Mouse (Mus musculus) activated CD4-positive, CD25-positive, alpha-beta regulatory T cell, adult 9 weeks (primary cell): ENCODE measurements around the gene Olfr372. TPM values are rescaled to one million over a fixed set of nuclear protein-coding genes. Genes with fewer than 3 reads are reported as not detected.

Experiments
- polyA plus RNA-seq: library from polyadenylated mRNA; unstranded; fragments of 100-300 nt; shearing (Covaris generic); gene quantifications from one replicate; pipeline ENCODE4 v1.2.1, GENCODE M21; 2017

Olfr372 gene
- 0.20 TPM for polyA plus RNA-seq

DNA sequence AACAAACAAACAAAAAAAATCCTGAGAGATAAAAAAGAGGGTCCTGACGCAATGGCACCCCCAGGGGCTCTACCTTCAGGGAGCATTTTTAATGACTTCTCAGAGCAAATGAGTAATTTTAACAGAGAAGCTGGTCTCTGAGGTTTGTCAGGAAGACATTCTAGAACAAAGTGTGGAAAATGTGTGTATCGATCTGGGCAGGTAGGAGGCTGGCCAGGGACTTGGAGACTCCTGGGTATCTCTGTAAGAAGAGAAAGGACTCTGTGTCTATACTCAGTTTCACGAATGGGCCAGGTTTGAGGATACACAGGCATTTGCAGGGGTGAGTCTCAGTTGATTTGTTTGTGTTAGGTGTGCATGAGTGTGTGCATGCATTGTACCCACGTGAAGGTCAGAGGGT lies at the start of gene Olfr372:
Olfr372 (plus strand) TSS at position 301 of the 400 bp plus-strand sequence.

DNA sequence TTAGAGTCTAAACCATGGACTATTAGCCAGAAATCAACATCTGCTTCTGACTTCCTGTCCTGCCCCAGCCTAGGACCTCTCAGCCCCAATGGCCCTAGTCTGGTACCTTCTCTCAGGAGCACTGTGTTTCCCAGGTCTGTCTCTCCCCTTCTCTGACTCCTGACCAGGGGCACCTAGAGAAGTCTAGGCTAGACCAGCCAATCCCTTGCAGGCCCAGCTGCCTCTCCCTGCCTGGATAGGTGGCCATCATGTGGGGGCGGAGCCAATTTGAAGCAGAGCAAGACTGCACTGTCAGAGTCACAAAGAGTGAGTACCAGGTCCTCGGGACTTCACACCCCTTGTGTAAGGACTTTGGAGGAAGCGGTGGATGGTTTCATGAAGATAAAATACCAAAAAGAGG lies 31.5 kb upstream of the Olfr372 start, which contains the start of gene Cyp4f18:
Cyp4f18 (minus strand) TSS at position 154 of the 400 bp plus-strand sequence.

DNA sequence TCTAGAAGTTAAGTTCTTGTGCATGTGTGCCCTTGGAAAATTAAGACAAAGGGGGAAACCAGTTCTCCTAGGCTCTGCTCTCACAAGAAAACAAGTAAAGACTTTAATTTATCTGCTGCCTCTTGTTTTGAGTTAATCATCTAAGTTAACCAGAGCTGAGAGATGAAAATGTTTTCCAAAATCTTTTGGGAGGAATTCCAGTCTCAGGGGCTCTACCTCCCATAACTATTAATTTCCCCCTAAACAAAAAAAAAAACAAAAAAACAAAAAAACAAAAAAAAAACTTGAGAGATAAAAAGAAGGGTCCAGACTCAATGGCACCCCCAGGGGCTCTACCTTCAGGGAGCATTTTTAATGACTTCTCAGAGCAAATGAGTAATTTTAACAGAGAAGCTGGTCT lies 41.9 kb downstream of the Olfr372 start, which contains the start of gene Olfr373:
Olfr373 (plus strand) TSS at position 301 of the 400 bp plus-strand sequence.

DNA sequence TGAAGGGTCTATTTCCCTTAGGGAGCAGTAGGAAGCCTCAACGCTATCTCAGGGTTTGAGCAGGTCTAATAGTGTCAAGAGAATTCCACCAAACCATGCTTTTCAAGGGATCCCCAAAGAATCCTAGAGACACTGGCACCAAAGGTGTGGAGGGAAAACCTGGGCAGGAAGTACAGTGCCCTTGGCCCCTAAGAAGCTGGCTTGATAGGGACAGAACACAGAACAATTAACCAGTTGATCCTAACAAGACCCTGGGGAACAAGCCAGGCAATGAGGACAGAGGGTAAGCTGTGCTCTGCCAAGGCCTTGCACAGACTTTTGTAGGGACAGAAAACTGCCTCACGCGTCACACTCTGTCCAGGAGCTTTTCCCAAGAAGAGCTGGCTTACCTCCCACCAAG lies 65.7 kb downstream of the Olfr372 start, which contains the start of gene Olfr374:
Olfr374 (plus strand) TSS at position 301 of the 400 bp plus-strand sequence.

Other genes with a start within 250 kb of the Olfr372 start
- gene Zfp709, start 159.2 kb upstream of the Olfr372 start, polyA plus RNA-seq: 12.1 TPM
- gene Zfp882, start 132.6 kb upstream of the Olfr372 start, polyA plus RNA-seq: 6.8 TPM
- 20.8 TPM for gene Zfp617, start 132.6 kb upstream of the Olfr372 start, polyA plus RNA-seq
- 30.7 TPM for gene Zfp961, start 90.2 kb upstream of the Olfr372 start, polyA plus RNA-seq
- gene Cyp4f18, start 31.6 kb upstream of the Olfr372 start, polyA plus RNA-seq: 0.87 TPM
- 0.24 TPM for gene Olfr373, start 42.0 kb downstream of the Olfr372 start, polyA plus RNA-seq
- gene Olfr374, start 65.8 kb downstream of the Olfr372 start, polyA plus RNA-seq: 0.22 TPM
- 367 TPM for gene Tpm4, start 93.8 kb downstream of the Olfr372 start, polyA plus RNA-seq
- 220 TPM for gene Rab8a, start 120.0 kb downstream of the Olfr372 start, polyA plus RNA-seq
- 31.6 TPM for gene Hsh2d, start 148.4 kb downstream of the Olfr372 start, polyA plus RNA-seq
- gene Cib3, start 171.6 kb downstream of the Olfr372 start, polyA plus RNA-seq: not detected
- gene Gm11034, start 172.4 kb downstream of the Olfr372 start, polyA plus RNA-seq: not detected
- 126 TPM for gene Fam32a, start 178.5 kb downstream of the Olfr372 start, polyA plus RNA-seq
- 180 TPM for gene Ap1m1, start 198.8 kb downstream of the Olfr372 start, polyA plus RNA-seq